Mouse (Mus musculus) brown adipose tissue, adult 24 weeks (tissue): ENCODE results near the gene Acsl1. TPM values are rescaled to one million over a fixed set of nuclear protein-coding genes. Genes with fewer than 3 reads are reported as not detected.

Experiments used
- H3K27ac ChIP-seq: fragments of 200-500 bp; replicated peaks from 2 replicates; pipeline ENCODE4 v1.5.1; 2012; ENCODE audit warnings: low read depth, mild to moderate bottlenecking, low read length
- H3K4me1 ChIP-seq: fragments of 200-500 bp; 2 replicates; pipeline ENCODE4 v1.6.1; 2012; ENCODE audit warnings: low read length, mixed read lengths; ENCODE audit not compliant: control insufficient read depth, insufficient read depth, insufficient read length
- H3K4me3 ChIP-seq: fragments of 200-500 bp; 2 replicates; pipeline ENCODE4 v1.5.1; 2012; ENCODE audit warnings: low read depth, mild to moderate bottlenecking, low read length, moderate library complexity; ENCODE audit not compliant: insufficient read depth
- polyA plus RNA-seq: library from polyadenylated mRNA; stranded (reverse); fragments of >200 nt; gene quantifications from 2 replicates; pipeline ENCODE4 v1.2.4, GENCODE M21; 2012; ENCODE audit not compliant: missing spikeins, insufficient read depth, insufficient read length

Acsl1 gene
- 734 and 1,073 TPM in 2 replicates for polyA plus RNA-seq

DNA sequence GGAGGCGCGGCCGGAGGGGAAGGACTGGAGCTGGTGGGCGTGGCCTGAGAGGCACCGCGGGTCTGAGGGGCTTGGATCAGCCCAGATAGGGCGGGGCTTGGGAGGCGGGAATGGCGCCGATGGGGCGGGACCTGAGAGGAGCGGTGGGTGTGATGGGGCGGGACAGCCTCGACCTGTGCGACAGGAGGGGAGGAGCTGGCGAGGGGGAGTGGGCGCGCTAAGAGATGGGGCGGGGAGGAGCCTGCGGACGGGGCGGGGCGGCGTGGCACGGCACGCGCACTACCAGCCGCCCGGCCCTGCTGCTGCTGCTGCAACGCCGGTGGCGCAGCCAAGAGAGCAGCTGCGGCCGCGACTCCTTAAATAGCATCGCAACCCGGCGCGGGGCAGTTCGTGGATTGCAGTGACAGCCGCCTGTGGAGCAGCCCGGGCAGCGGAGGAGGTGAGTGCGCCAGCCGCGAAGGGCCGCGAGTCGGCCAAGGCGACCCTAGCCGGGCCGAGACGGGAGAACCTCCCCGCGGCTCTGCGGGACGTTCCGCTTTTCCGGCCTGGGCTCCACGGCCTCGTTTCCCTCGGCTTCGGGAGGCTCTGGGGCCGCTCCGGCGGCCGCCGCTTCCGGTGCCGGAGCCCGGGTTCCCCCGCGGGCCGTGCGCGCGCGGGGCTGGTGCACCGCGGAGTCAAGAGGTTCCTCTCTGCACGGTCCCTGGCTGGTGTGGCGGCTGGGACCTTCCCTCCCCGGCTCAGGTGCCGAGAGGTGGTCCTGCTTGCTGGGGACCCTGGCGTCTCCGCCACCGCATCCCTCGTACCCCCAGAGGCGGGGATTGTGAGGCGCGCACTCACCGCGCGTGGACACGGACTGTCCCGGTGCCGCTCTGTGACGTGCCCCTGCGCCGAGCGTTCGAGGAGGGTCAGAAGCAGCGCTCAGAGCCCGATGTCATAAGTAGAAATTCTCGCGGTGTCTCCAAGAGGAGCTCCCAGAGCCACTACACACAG is at the start of gene Acsl1:
Acsl1 (plus strand) TSS at position 246 of the 990 bp plus-strand sequence.
- Histone ChIP-seq H3K4me1 (no peaks in the 10 kb centered on the region), H3K27ac (peak within 1 kb of the TSS; percentile 99), H3K4me3 (peak within 1 kb of the TSS; percentile 84)

DNA sequence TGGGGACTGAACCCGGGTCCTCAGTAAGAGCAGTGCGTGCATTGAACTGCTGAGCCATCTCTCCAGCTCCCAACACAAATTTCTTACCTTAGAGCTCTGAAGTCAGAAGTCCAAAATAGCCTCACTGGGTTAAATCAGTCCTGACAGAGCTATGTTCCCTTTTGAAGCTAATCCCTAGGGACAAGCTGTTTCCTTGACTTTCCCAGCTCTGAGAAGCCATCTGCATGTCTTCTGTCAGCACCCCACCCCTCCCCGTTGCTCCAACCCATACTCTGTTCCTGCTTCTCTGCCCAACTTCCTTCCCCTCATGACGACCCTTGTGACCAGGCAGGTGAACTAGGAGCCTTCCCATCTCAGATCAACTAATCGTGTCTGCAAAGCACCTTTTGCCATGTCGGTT is 49.3 kb upstream of the Acsl1 start:
- H3K4me1 ChIP-seq: peaks cover 5% of the 10 kb centered on the region; the same call in 1 of the 2 replicates
- no peak overlapping the region for H3K27ac ChIP-seq
- no peak overlapping the region for H3K4me3 ChIP-seq

DNA sequence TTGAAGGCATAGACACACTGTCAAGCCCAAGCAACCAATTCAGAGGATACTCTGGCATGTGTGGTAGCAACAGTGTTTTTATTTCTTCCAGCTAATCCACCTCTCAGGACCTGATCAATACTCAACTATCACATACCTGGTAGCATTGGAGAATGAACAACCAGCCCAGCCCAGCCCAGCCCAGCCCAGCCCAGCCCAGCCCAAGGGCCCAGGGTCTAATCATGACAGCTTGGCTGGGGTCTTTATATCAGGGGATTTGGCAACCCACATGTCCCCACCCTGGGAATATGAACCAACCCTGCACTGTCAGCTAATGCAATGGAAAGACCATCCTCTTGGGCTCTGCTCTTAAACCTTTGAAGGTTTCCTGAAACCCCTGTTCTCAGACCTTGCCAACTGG is 42.9 kb upstream of the Acsl1 start:
- Histone ChIP-seq H3K27ac (no peak overlapping the region), H3K4me1 (peaks cover 5% of the 10 kb centered on the region; the same call in 1 of the 2 replicates), H3K4me3 (no peak overlapping the region)

DNA sequence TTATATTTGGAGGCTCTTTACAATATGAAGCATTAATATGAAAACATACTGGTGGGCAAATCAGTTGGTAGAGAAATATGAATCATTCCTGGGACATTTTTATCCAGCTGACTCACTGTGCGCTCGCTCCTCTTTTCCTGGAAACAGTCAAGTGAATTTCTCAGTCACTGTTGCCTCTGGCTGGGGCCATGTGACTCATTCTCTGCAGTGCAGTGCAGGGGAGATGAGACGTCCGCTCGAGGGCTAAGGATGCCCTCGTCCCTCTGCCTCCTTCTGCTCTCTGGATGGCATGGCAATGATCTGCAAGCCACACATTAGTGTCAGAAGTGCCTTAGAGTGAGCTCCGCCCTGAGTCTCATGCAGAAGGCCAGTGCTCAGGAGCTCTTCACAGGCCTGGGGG is 41.0 kb upstream of the Acsl1 start:
- H3K27ac ChIP-seq: 0 out of 2 replicates have a peak overlapping the region, but pooled peaks have one; percentile 11
- peaks cover 5% of the 10 kb centered on the region; the same call in 1 of the 2 replicates for H3K4me1 ChIP-seq
- H3K4me3 ChIP-seq: no peak overlapping the region

DNA sequence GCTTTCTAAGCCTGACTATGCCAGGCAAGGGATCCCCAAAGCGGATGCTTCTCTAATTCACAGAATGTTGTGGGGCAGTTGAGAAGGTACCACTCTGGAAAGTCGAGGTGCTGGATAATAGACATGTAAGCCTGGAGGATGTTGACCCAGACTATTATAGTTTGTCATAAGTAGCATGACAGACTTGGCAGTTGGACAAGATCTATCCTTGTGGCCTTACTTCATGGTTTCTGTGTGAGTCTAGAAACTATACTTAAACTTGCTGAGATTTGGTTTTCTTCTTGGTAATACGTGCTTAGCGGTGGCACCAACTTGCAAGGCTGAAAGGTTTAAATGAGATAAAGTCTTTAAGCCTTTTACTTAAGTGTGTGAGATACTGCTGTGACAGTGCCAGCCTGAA is 38.9 kb upstream of the Acsl1 start:
- Histone ChIP-seq H3K27ac (no peak overlapping the region), H3K4me3 (no peak overlapping the region), H3K4me1 (0 out of 2 replicates have a peak, but pooled peaks cover 2% of the 10 kb centered on the region)

DNA sequence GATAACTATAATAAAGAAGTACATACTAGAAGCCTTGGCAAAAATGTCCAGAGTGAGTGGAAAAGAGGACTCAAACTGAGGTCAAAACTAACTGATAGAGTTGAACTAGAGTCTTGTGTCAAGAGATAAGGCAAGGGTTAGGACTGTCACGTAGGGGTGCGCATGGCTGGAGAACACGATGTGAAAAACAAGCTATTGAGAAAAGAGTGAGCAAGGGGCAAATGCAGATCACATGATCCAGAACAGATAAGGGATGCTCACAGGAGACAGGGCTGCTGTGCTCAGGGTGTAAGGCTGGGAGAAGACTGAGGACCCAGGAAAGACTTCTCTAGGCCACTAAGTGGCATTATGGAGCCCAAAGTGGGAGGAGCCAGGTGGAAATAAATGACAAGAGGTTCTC is 38.3 kb upstream of the Acsl1 start:
- H3K4me3 ChIP-seq: no peak overlapping the region
- no peak overlapping the region for H3K27ac ChIP-seq
- H3K4me1 ChIP-seq: 0 out of 2 replicates have a peak, but pooled peaks cover 2% of the 10 kb centered on the region

DNA sequence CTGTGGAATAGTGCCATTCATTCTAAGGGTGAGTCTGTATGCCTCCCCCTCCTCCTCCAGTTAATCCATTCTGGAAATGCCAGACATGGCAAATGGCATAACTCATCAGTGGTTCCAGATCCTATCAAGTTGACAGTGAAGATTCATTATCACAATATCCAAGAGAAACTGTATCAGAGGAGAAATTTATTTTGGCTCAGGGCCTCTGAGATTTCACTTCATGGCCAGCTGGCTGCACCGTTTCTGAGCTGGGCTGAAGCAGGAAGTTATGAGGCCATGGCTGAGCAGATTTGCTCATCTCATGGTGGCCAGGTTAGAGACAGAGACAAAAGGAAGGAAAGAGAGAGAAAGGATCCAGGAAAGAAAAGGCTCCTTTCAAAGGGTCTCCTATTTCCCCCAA is 37.2 kb upstream of the Acsl1 start:
- Histone ChIP-seq H3K4me3 (no peak overlapping the region), H3K27ac (no peak overlapping the region), H3K4me1 (0 out of 2 replicates have a peak, but pooled peaks cover 2% of the 10 kb centered on the region)

DNA sequence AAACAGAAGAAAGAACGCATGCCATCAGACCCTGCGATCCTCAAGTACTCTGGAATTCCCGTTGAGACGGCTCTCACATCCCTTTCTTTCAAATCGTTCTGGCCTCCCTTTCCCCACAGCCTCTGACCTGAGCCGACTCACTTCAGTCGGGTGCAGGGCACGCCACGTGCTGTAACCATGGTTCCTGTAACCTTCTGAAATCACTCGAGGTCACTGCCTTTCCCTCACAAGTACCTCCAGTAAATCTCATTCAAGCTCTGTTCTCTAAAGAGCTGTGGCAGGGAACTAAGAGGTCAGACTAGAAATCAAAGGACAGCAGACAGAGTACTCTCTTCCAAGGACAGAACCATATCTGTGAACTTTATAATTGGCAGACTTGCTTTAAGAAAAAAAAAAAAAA is 32.3 kb upstream of the Acsl1 start:
- H3K27ac ChIP-seq: no peak overlapping the region
- no peak overlapping the region for H3K4me3 ChIP-seq
- H3K4me1 ChIP-seq: no peaks in the 10 kb centered on the region

DNA sequence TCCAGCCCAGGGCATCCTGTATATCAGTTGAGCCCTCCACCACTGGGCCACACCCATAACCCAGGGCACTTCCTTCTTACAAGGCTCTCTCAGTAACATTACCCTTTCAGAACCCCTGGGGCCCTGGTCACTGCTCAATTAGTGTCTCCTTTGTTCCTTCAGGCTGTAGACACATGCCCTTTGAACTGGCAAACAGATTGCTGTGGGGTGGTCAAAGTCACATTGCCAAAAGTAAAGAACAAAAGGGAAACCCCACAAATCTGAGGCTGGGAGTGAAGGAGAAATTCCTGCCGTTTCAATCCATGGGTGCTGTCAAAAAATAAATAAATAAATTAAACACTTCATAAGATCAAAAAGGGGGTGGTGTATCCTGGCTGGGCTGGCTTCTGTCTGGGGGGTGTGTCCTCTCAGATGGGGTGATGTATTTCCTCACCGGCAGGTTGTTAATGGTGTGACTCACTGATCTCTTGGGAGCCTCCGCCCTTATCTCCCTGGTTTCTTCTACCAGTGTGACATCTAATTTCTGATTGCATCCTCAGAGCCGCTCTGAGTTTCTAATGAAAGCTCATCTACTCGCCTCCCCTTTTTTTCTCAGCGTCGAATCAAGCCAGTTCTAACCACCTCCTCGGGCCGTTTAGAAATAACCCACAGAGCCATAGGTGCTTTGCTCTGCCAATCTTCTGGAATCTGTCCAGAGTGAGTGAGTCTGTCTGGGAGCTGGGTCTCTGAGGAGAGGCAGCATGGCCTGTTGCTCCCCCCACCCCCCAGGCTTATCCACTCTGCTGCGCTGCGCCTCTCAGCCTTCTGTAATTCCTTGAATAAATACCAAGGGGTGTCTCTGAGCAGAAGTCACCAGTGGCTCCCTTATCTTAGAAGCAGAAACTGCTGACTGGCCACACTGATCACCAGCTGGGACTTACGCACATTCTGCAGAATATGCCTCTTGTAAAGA is 24.6 kb upstream of the Acsl1 start:
- Histone ChIP-seq H3K27ac (no peak overlapping the region), H3K4me3 (no peak overlapping the region)

DNA sequence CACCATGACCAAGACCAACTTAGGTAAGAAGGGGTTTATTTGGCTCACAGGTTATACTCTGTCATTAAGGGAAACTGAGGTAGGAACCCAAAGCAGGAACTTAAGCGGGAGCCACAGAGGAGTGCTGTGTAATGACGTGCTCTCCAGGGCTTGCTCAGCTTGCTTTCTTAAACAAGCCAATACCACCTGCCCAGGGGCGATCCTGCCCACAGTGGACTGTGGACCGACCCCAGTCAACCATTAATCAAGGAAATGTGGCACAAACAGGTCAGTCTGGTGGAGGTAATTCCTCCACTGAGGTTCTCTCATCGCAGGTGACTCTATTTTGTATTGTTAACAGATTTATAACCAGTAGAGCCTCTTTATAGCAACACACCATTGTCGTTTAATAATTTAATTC is 23.5 kb upstream of the Acsl1 start:
- Histone ChIP-seq H3K4me3 (no peak overlapping the region), H3K4me1 (peaks cover 4% of the 10 kb centered on the region; the same call in 1 of the 2 replicates), H3K27ac (no peak overlapping the region)

More for the DNA sequence above, 24.6 kb upstream of the Acsl1 start:
- H3K4me1 ChIP-seq: peaks cover 4% of the 10 kb centered on the region; the same call in 1 of the 2 replicates

DNA sequence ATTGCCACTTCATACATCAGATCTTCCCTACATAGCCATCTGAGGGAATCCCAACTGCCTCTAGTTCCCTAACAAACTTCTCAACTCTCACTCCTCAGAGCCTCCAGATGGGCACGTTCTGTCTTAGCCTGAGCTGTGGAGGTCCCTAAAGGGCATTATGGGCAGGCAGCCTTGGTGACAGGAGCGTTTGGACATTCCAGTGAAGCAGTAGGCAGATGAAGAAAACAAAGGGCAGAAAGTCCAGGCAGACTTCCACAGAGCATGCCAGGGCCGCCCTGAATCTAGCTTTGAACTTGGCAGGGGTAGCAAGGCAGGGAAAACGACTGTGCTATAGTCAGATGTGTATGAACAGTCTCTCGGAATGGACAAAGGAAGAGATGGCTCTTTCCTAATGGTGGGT is 22.2 kb upstream of the Acsl1 start:
- no peak overlapping the region for H3K27ac ChIP-seq
- H3K4me1 ChIP-seq: peaks cover 4% of the 10 kb centered on the region; the same call in 1 of the 2 replicates
- H3K4me3 ChIP-seq: no peak overlapping the region

DNA sequence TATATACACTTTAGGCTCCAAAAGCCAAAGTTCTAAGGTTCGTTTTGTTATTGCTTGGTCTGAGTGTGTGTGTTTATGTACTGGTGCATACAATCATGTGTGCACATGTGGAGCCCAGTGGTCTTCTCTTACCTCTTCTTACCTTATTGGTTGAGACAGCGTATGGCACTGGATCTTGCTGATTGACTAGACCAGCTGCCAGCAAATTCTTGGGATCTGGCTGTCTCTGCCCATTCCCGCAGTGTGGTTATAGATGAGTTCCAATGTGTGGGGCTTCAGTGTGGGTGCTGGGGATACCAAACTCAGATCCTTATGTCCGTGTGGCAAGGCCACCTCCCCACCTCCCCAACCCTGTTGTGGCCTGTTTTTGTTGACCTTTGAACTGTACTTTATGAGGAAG is 21.8 kb upstream of the Acsl1 start:
- Histone ChIP-seq H3K4me3 (no peak overlapping the region), H3K27ac (no peak overlapping the region), H3K4me1 (peaks cover 4% of the 10 kb centered on the region; the same call in 1 of the 2 replicates)

DNA sequence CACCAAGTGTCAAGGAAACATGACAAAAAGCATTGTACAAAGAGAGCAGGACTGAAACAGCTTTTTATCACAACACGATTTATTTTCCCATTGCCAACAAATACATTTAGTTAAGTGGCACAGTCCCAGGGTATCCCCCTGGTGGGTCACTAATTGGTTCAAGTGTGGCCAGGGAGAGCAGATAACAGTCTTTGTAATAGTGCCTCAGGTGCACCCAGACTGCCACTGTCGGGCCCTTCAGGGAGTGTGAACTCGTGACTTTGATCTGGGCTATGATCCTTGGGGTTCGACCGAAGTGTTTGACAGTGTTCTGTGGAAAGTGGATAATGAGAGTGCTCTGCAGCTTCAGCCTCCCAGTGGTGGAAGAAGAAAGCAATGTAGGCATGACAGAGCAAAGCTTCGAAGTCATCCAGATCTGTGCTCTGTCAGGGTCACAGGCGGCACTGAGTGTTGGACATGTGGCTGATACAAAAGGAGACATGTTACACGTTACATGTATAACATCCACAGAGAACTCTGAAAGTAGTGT is 21.1 kb upstream of the Acsl1 start:
- Histone ChIP-seq H3K4me3 (no peak overlapping the region), H3K27ac (no peak overlapping the region), H3K4me1 (peaks cover 4% of the 10 kb centered on the region; the same call in 1 of the 2 replicates)

DNA sequence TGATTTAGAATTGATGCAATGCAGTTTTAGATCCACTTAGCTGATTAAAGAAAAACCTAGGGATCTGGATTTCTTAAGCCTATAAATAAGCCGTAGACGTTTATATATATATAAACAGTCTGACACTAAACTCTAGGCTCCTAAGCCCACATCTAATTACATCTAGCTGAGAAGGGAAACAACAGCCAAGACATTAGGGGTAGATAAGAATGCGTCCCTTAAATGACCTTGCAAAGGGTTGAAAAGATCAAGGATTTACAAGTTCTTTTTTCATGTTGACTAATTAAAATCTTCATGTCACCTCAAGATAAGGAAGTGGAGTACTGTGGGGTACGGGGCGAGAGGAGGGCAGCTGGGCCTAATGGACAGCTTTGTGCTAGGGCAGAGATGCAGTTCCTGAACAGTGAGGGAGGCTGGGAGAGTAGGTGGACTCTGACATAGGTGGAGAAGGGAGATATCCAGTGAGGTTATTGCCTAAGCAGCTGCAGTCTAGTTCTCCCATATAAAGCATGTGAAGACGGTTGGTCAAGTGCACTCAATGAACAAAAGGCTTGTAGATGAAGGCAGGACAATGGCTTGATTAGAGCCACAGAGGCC is 12.5 kb upstream of the Acsl1 start:
- H3K4me1 ChIP-seq: no peaks in the 10 kb centered on the region
- H3K27ac ChIP-seq: no peak overlapping the region
- H3K4me3 ChIP-seq: no peak overlapping the region
